Mouse (Mus musculus) right cerebral cortex, postnatal 25 days (tissue): ENCODE measurements around the gene Acads.
"Not testable (repeated sequence)": the region's sequence is repeated elsewhere in the genome, so short reads cannot be mapped to it uniquely, and the experiment has no call there.

Experiments
- DNase-seq: peaks from one replicate; pipeline ENCODE4 v3.0.0; 2022

Gene Acads

DNA sequence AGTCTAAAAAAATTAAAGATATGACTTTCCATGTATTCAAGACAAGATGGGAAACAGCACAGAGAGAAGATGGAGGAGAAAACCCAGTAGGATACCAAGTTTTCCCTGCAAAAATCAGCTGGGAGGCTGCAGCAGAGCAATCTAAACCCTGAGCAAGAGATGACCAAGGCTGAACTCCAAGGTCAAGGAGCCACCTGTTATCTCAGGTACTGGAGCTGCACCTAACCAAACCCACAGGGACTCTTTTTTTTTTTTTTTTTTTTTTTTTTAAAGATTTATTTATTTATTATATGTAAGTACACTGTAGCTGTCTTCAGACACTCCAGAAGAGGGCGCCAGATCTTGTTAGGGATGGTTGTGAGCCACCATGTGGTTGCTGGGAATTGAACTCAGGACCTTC is 29.7 kb upstream of the Acads start:
- DNase-seq = not testable (repeated sequence)

DNA sequence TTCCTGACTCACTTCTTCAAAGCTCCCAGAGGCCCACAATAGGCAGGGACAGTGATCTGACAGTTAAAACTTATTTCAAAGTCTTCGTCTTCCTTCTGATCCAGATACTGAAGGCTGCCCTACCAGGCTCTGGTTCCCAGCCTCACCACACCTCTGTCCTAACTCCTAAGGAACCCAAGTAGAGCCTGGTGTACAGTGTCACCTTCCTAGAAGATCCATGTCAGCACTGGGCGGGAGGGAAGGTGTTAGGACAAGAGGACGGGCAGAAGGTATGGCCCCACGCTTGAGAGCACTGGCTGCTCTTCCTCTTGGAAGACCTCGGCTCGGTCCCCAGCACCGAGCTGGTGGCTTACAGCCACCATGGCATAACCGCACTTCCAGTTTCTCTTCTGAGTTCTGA is 29.2 kb upstream of the Acads start:
- DNase-seq = no peak

DNA sequence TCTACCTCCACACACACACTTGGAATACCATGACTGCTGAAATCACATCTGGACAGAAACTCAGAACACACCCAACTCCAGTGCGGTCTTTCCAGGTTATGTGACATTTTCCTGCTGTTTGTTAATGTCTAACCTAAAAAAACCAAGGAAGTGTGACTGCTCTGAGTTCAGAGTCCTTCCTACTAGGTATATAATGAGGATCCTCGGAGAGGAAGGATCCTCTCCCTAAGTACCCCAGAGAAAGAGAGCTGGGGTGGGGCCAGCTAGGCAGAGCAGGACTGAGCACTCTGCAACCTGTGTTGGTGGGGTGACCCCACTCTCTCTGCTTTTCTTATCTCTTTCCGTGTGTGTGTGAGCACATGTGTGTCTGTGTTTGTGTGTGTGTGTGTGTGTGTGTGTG is 28.2 kb upstream of the Acads start:
- DNase-seq = no peak

DNA sequence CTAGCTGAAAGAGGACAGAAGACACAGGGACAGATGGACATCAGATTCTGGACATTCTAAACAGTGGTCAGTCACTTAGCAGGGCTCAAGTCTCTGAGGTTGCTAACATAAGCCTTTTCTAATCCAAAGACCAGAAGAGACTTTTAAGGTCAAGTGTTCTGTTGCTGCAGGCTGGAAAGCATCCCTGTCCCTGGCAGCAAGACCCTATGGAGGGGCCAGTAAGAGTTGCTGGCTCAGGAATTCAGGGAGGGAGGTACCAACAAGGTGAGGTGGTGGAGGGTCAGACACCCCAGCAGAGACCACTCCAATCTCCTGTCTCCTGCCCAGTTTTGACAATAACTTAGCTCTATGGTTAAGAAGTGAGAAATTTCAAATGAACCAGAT is 27.6 kb upstream of the Acads start:
- no peak for DNase-seq

DNA sequence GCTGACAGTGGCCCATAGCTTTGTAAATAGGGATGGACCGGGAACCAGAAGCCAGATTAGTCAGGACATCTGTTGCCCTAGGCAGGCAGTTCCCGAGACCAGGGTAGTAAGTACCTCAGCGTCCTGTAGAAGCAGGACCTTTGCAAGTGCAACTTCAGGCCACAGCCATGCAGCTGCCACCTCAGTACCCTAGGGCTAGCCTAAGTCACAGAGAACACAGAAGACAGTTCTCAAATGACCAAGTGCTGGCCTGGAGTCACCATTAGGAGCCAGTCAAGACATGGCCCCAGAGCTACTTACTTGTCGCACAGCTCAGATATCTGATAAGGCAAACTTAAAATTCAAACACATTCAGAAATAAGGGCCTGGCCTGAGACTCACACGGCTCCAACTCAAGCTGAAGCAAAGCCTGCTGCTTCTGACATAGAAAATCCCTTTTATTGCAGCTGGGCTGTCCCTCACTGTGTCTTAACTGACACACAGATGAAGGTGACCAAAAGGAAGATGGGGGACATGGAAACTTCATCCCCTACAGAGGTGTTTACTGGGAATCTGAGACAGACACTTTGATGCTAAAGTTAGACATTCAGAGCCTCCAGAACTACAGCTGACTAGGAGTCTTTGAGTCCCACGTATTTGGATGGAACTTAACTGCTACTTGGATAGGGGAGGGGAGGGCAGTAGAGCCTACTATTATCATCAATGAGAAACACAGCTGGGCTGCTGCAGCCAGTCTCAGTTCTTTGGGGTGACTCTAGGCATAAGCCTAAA is 27.0 kb upstream of the Acads start:
- no peak for DNase-seq

DNA sequence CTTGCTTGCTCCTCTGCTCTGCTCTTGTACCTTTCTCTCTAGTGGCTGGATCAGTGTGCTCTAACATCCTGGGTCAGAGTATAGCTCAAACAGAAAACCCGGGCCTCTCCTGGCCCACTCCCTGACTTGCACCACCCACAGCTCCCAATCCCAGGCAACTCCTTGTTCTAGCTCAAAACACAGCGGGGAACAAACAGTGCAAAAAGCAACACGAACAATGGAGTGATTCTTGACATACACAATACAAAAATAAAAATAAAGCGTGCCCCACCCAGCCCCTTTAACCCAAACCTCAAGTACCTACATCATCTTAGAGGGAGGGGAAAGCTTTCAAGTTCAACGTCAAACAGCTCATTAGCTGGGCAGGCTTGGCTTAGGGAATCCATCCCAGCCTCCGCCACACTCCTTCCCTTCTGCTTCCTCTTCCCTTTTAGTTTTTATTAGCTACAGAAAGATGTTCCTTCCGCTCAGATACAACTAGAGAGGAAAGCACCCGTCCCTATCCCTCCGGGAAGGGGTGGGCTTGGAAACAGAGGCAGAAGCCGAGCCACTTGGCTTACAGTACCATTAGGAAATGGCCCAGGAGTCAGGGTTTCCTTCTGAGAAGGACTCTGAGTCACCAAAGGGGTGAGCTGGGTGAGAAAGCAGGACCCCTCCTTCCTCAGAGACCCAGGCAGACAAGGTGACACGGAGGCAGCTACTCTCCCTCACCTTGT is 26.3 kb upstream of the Acads start:
- DNase-seq = no peak

- DNase-seq = no peak
Measured at GRCm38 (mm10) chr5:115144471-115144870, 25.3 kb upstream of the Acads start.

DNA sequence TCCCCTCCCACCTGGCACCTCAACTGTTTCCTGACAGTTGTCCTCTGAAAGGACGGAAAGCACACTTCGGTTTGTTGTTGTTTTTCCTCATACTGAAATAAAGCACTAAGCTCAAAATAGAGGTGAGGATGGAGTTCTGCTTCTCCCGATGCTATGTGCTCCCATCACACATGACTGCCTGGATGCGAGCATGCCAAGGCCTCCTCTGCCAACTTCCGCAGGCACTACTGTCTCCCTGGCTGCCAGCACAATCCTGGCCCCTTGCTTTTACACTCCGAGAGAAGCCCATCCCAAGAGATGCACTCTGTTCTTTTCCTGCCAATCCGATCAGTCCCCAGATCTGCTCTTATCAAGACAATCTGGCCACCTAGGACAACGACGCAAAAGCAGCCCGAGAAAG is 24.4 kb upstream of the Acads start:
- DNase-seq = no peak

- no peak for DNase-seq
Measured at GRCm38 (mm10) chr5:115142166-115142697, 23.1 kb upstream of the Acads start.

- no peak for DNase-seq
Measured at GRCm38 (mm10) chr5:115140726-115141125, 21.6 kb upstream of the Acads start.

GRCm38 (mm10) chr5:115139124-115139523 is 20.0 kb upstream of the Acads start:
- DNase-seq = no peak

- peak; percentile 89 for DNase-seq
Measured at GRCm38 (mm10) chr5:115134234-115135165, 15.4 kb upstream of the Acads start, which contains the start of gene Unc119b. Gene Unc119b (minus strand): TSS chr5:115134975.

DNA sequence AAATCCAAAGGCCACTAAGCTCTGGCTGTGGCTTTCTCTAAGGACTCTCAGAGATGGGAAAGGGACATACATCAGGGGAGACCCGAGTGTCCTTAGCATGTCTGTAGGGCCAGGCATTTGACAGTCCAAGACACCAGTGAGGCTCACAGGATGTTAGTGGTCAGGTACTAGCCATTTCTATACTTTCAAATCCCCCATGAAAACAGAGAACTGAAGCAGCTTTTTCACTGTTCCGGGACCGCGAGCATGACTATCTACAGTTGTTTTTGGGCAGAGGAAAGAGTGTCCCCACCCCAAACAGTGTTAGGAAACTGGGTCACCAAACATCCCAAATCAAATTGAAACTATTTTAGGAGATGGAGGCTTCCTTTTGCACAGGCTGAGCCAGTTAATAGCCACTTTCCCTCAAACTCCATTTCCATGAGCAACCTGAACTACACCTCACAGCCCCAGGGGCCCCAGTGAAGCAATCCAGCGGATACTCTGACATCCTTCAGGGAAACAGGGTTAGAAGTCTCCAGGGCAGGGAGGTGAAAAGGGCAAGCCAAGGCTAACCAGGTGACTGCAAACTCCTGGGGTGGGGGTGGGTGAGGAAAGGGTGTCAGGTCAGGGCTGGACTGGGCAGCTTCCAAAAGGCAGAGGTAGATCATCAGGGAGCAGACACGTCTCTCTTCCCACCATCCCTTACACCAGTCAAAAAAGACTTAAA is 14.4 kb upstream of the Acads start:
- no peak for DNase-seq

- no peak for DNase-seq
Measured at GRCm38 (mm10) chr5:115132465-115132864, 13.3 kb upstream of the Acads start.

GRCm38 (mm10) chr5:115129328-115129727 is 10.2 kb upstream of the Acads start:
- DNase-seq = no peak

GRCm38 (mm10) chr5:115127421-115128179 is 8.5 kb upstream of the Acads start:
- no peak for DNase-seq

DNA sequence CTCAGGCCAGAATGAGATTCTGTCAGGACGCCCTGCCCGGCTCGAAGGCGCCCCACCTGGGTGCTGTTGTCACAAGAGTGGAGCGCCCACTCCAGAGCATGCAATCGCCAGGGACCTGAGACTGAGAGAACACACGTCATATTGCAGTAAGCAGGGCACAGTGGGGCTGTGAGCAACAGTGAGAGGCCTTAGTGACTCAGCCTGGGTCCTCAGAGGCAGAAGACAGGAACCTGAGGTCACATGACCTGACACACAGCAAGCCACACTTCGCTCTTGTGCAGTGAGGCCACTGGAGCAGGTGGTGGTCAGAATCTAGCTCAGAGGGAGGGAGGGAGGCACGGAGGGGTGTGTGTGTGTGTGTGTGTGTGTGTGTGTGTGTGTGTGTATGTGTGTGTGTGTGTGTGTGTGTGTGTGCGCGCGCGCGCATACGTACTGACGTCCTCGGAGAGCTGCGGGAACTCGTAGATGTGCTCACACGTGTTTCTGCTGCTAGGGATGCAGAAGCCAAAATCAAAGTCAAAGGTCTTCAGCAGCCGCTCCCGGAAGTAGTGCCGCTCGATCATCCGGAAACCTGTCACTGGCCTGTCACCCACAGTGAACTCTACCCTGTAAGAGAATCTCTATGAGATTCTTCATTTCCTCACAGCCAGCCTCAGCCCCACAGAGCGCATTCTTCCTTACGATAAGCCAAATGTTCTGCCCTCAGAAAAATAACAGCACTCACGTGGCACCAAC is 7.6 kb upstream of the Acads start:
- no peak for DNase-seq

- DNase-seq = peak; percentile 88
Measured at GRCm38 (mm10) chr5:115125211-115125871, 6.2 kb upstream of the Acads start.

- DNase-seq = no peak
Measured at GRCm38 (mm10) chr5:115124690-115125089, 5.5 kb upstream of the Acads start.

DNA sequence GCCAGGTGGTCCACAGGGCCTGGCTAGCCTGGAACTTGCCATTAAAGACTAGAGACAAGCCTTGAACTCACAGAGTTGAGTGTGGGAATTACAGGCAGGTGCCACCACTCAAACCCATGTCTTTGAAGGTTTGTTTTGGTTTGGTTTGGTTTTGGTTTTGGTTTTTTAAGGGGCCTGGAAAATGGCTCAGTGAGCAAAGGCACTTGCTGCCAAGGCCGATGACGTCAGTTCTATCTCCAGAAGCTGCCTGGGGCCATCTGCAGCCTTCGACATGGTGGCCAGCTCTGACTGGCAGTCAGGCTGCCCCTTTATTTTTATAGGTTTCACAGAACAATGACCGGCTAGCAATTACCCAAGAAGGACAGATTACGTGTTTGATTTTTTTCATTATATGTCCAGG is 1.8 kb upstream of the Acads start:
- DNase-seq = no peak
